Mouse (Mus musculus): ENCODE data around the gene Slc12a4. TPM values are rescaled to one million over a fixed set of nuclear protein-coding genes. Genes with fewer than 3 reads are reported as not detected.
"Not testable (repeated sequence)": the region's sequence is repeated elsewhere in the genome, so short reads cannot be mapped to it uniquely, and the experiment has no call there.

The Slc12a4 gene
- polyA plus RNA-seq, 1 experiment, result 96.8 TPM

GRCm38 (mm10) chr8:106001908-106002307 lies 36.0 kb upstream of the Slc12a4 start:
- no peak for DNase-seq
- 84% methylated on average over 4 of the region's 4 CpGs for WGBS
- no peak for TF ChIP-seq POLR2A (IDR thresholded peaks at IDR 0.05; ENCODE audit: borderline replicate concordance, extremely low read depth, low read depth, low read length)
- TF ChIP-seq CTCF (IDR thresholded peaks at IDR 0.05; ENCODE audit: insufficient read depth, low read length), result no peak

GRCm38 (mm10) chr8:105998971-105999370 lies 33.1 kb upstream of the Slc12a4 start:
- Histone ChIP-seq H3K4me3 (replicated peaks; ENCODE audit: extremely low read depth, low read depth, low read length) (no peak overlapping the region), H3K4me1 (ENCODE audit: control insufficient read depth, insufficient read depth, low read length) (no peaks in the 10 kb centered on the region)
- DNase-seq, result no peak
- TF ChIP-seq CTCF (IDR thresholded peaks at IDR 0.05; ENCODE audit: insufficient read depth, low read length) (no peak), POLR2A (IDR thresholded peaks at IDR 0.05; ENCODE audit: borderline replicate concordance, extremely low read depth, low read depth, low read length) (no peak)
- 74% methylated on average over 2 of the region's 2 CpGs for WGBS

More at GRCm38 (mm10) chr8:106001908-106002307, 36.0 kb upstream of the Slc12a4 start:
- Histone ChIP-seq H3K4me1 (ENCODE audit: control insufficient read depth, insufficient read depth, low read length) (no peaks in the 10 kb centered on the region), H3K4me3 (replicated peaks; ENCODE audit: extremely low read depth, low read depth, low read length) (no peak overlapping the region)

GRCm38 (mm10) chr8:105996359-105996758 lies 30.5 kb upstream of the Slc12a4 start:
- no peak for TF ChIP-seq POLR2A (IDR thresholded peaks at IDR 0.05; ENCODE audit: borderline replicate concordance, extremely low read depth, low read depth, low read length)
- no peak for TF ChIP-seq CTCF (IDR thresholded peaks at IDR 0.05; ENCODE audit: insufficient read depth, low read length)
- 61% methylated on average over 7 of the region's 7 CpGs for WGBS
- Histone ChIP-seq H3K4me3 (replicated peaks; ENCODE audit: extremely low read depth, low read depth, low read length) (no peak overlapping the region), H3K4me1 (ENCODE audit: control insufficient read depth, insufficient read depth, low read length) (peaks cover 4% of the 10 kb centered on the region)
- peak; percentile 12 for DNase-seq

- H3K4me3 ChIP-seq (replicated peaks; ENCODE audit: extremely low read depth, low read depth, low read length), result no peak overlapping the region
- 58% methylated on average over 4 of the region's 4 CpGs for WGBS
- no peak for DNase-seq
Measured at GRCm38 (mm10) chr8:105993226-105993625, 27.3 kb upstream of the Slc12a4 start.

DNA sequence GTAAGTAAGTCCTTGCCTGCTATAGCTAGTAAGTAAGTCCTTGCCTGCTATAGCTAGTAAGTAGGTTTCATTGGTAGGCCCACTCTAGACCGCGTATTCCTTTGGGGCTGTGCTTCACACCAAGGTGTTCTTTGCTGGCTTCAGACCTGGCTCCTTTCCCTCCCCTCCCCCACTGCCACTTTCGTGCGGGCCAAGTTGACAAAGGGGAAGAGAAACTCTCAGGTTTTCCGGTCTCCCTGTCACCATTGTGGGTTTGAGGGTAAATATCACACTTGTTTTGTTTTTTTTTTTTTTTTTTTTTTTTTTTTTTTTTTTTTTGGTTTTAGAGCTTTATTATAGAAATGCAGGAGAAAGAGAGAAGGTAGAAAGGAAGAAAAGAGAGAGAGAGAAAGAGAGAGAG lies 26.6 kb upstream of the Slc12a4 start:
- H3K4me1 ChIP-seq (ENCODE audit: control insufficient read depth, insufficient read depth, low read length), result peaks cover 4% of the 10 kb centered on the region
- TF ChIP-seq CTCF (IDR thresholded peaks at IDR 0.05; ENCODE audit: insufficient read depth, low read length) (no peak), POLR2A (IDR thresholded peaks at IDR 0.05; ENCODE audit: borderline replicate concordance, extremely low read depth, low read depth, low read length) (no peak)
- DNase-seq, result peak; percentile 20
- WGBS, result 41% methylated on average over 5 of the region's 5 CpGs
- H3K4me3 ChIP-seq (replicated peaks; ENCODE audit: extremely low read depth, low read depth, low read length), result no peak overlapping the region

More at GRCm38 (mm10) chr8:105993226-105993625, 27.3 kb upstream of the Slc12a4 start:
- TF ChIP-seq CTCF (IDR thresholded peaks at IDR 0.05; ENCODE audit: insufficient read depth, low read length) (no peak), POLR2A (IDR thresholded peaks at IDR 0.05; ENCODE audit: borderline replicate concordance, extremely low read depth, low read depth, low read length) (no peak)
- peaks cover 4% of the 10 kb centered on the region for H3K4me1 ChIP-seq (ENCODE audit: control insufficient read depth, insufficient read depth, low read length)

DNA sequence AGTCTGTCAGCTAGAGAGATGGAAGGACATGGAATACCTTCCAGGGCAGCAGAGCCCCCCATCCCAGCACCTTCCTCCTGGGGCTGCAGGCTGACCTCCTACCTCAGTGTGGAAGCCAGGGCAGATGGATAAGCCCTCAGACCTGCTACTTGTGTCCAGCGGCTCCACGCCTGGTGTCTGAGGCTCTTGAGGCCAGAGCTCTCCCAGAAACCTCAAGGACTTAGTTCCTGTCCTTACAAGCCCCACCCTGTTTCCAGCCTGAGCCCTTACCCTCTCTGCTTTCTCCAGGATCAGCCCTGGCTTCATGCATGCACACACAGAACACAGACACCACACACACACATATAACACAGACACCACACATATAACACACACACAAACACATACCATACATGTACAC lies 25.6 kb upstream of the Slc12a4 start:
- H3K4me1 ChIP-seq (ENCODE audit: control insufficient read depth, insufficient read depth, low read length), result peaks cover 4% of the 10 kb centered on the region
- TF ChIP-seq POLR2A (IDR thresholded peaks at IDR 0.05; ENCODE audit: borderline replicate concordance, extremely low read depth, low read depth, low read length) (peak; percentile 18; the same call in 1 of the 2 replicates), CTCF (IDR thresholded peaks at IDR 0.05; ENCODE audit: insufficient read depth, low read length) (no peak)
- DNase-seq, result peak; percentile 30
- WGBS, result 58% methylated on average over 2 of the region's 2 CpGs
- H3K4me3 ChIP-seq (replicated peaks; ENCODE audit: extremely low read depth, low read depth, low read length), result no peak overlapping the region

GRCm38 (mm10) chr8:105990856-105991387 lies 25.0 kb upstream of the Slc12a4 start, which contains the start of gene Dus2:
Dus2 (plus strand) TSS chr8:105991337.
- TF ChIP-seq CTCF (IDR thresholded peaks at IDR 0.05; ENCODE audit: insufficient read depth, low read length), result peak; percentile 98
- TF ChIP-seq POLR2A (IDR thresholded peaks at IDR 0.05; ENCODE audit: borderline replicate concordance, extremely low read depth, low read depth, low read length), result no peak
- Histone ChIP-seq H3K4me1 (ENCODE audit: control insufficient read depth, insufficient read depth, low read length) (peaks cover 4% of the 10 kb centered on the region), H3K4me3 (replicated peaks; ENCODE audit: extremely low read depth, low read depth, low read length) (no peak within 1 kb of the TSS)
- 10% methylated on average over 15 of the region's 15 CpGs for WGBS
- DNase-seq, result peak; percentile 89

GRCm38 (mm10) chr8:105988546-105988945 lies 22.6 kb upstream of the Slc12a4 start:
- DNase-seq, result no peak
- Histone ChIP-seq H3K4me1 (ENCODE audit: control insufficient read depth, insufficient read depth, low read length) (peaks cover 4% of the 10 kb centered on the region), H3K4me3 (replicated peaks; ENCODE audit: extremely low read depth, low read depth, low read length) (no peak overlapping the region)
- WGBS, result 83% methylated on average over 11 of the region's 11 CpGs
- TF ChIP-seq POLR2A (IDR thresholded peaks at IDR 0.05; ENCODE audit: borderline replicate concordance, extremely low read depth, low read depth, low read length), result no peak
- no peak for TF ChIP-seq CTCF (IDR thresholded peaks at IDR 0.05; ENCODE audit: insufficient read depth, low read length)

- not testable (repeated sequence) for DNase-seq; H3K4me1 ChIP-seq (ENCODE audit: control insufficient read depth, insufficient read depth, low read length); H3K4me3 ChIP-seq (replicated peaks; ENCODE audit: extremely low read depth, low read depth, low read length)
- 74% methylated on average over 11 of the region's 11 CpGs for WGBS
Measured at GRCm38 (mm10) chr8:105983406-105983805, 17.5 kb upstream of the Slc12a4 start.

- WGBS, result 87% methylated on average over 1 of the region's 1 CpGs
- H3K4me3 ChIP-seq (replicated peaks; ENCODE audit: extremely low read depth, low read depth, low read length), result no peak overlapping the region
- TF ChIP-seq POLR2A (IDR thresholded peaks at IDR 0.05; ENCODE audit: borderline replicate concordance, extremely low read depth, low read depth, low read length) (no peak), CTCF (IDR thresholded peaks at IDR 0.05; ENCODE audit: insufficient read depth, low read length) (no peak)
- DNase-seq, result no peak
- H3K4me1 ChIP-seq (ENCODE audit: control insufficient read depth, insufficient read depth, low read length), result no peaks in the 10 kb centered on the region
Measured at GRCm38 (mm10) chr8:105981146-105981545, 15.2 kb upstream of the Slc12a4 start.
